Mouse (Mus musculus) lung, adult 2 months (tissue): ENCODE measurements around the gene Sdhaf4. TPM values are rescaled to one million over a fixed set of nuclear protein-coding genes. Genes with fewer than 3 reads are reported as not detected.
A peak's percentile ranks its signal among the peaks of the same experiment; 100 is the strongest.

ENCODE experiments used
- DNase-seq: peaks from one replicate; pipeline ENCODE4 v3.0.0; 2022
- H3K4me1 ChIP-seq: fragments of 200-500 bp; 2 replicates; pipeline ENCODE4 v1.6.1; 2011; ENCODE audit warnings: low read length; ENCODE audit not compliant: control insufficient read depth, insufficient read depth
- H3K4me3 ChIP-seq: fragments of 200-500 bp; replicated peaks from 2 replicates; pipeline ENCODE3; 2011; ENCODE audit warnings: low read depth, mild to moderate bottlenecking, control low read depth, low read length; ENCODE audit errors: extremely low read depth
- CTCF ChIP-seq: fragments of 200-500 bp; IDR thresholded peaks from 2 replicates; pipeline ENCODE4 v1.5.1; 2011; ENCODE audit warnings: mild to moderate bottlenecking, low read length, control low read depth; ENCODE audit not compliant: insufficient read depth
- POLR2A ChIP-seq: fragments of 200-500 bp; IDR thresholded peaks from 2 replicates; pipeline ENCODE4 v1.6.1; 2011; ENCODE audit warnings: low read depth, mild to moderate bottlenecking, control low read depth, low read length, borderline replicate concordance; ENCODE audit errors: extremely low read depth
- WGBS: fragments of 180-500 bp; shearing (Covaris S2); methylation state at CpG from one replicate; pipeline ENCODE4 v1.1.7; 2018; 5-methylcytosine and 5-hydroxymethylcytosine counted together
- polyA plus RNA-seq: library from polyadenylated mRNA; depleted of rRNA; stranded (reverse); fragments of >200 nt; gene quantifications from 2 replicates; pipeline ENCODE4 v1.2.3, GENCODE M21; 2012; rRNA removed

Sdhaf4 gene
- polyA plus RNA-seq = 5.3 and 9.0 TPM in 2 replicates

DNA sequence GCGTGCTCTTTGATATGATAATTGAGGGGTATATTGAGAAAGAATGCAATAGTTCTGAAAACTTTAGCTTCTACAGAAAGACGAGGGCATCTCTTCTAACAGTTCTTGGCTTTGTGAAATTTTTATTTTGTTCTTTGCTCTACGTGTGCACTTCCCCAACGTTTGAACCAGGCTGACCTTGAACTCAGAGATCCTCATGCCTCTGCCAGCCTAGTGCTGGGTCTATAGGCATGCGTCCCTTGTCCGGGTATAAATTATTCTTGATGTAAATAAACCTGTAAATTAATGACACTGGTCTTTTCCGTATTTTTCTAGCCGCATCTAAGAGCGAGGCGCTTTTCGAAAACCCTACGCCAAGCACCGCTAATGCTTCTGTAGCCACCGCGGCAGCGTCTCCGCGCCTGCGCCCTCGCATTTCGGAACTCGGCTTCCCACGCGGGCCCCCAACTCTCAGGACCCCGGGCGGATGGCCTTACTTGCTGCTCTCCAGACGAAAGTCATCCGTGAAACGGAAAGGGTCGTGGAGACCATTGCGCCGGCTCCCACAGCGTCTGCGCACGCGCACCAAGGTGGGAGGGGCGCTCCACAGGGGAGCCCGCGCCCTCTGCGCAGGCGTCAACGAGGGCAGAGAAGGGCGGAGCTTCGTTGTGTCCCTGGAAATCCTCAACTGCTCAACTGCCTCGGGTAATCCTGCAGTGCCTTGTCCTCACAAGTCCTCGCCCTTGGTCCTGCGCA, at the start of gene Sdhaf4:
Sdhaf4 (minus strand) TSS at position 587 of the 735 bp plus-strand sequence.
- peak; percentile 91 for DNase-seq
- H3K4me1 ChIP-seq = peaks cover 3% of the 10 kb centered on the region; the same call in 1 of the 2 replicates
- TF ChIP-seq CTCF = no peak
- peak; percentile 84; the same call in 1 of the 2 replicates for TF ChIP-seq POLR2A
- whole genome bisulfite sequencing = under 1% methylated on average over 47 of the region's 47 CpGs
- peak within 1 kb of the TSS; percentile 93 for H3K4me3 ChIP-seq

DNA sequence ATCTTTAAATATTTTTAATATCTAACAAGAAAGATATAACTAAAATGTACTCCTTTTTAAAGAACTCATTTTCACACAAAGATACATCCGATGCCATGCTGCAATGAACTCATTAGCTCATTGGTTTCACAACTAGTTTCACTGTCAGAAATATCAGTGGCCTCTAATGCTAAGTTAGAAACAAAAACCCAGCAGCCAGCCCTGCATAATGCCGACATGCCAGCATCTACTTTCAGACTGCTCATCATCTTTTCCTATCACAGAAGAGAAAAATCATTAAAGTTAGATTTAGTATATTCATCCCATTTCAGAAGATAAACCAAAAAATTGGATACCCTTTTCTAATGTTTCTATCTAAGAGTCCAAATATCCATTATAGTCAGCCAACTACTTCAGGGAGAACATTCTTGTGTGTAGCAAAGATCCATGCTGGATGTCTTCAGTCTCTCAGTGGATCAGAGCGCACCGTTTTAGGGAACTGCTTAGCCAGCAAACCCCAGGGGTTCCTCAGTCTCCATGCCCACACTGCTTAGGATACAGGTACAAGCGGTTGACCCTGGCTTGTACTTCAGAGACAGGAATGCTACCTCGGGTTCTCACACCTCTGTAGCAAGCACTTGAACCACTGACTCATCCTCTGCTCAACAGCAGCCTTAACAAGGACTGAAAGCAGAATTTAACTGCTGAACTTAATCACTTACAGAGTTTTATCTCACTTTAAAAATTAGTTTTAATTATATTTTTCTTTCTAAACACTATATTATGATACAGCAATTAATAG, 41.5 kb upstream of the Sdhaf4 start:
- no peak for DNase-seq
- 73% methylated on average over 6 of the region's 6 CpGs for WGBS
- no peak for TF ChIP-seq POLR2A
- TF ChIP-seq CTCF = no peak
- Histone ChIP-seq H3K4me1 (no peaks in the 10 kb centered on the region), H3K4me3 (no peak overlapping the region)

DNA sequence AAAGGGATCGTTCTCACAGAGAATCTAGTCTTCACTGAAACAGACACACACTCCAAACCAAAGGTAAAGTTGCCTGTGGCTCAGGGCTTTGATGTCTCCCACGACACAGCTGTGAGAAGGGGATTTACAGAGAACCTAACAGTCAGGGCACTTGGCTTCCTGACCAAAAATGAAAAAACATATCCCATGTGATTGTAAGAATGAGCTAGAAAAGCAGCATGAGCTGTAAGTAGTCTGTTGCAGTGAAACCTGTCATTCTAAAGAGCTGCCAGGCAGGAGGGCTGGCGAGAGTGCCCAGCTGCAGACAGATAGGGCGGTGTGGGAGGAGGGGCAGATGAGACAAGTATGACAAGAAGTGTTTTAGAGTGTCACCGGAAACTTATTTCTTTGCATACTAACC, 40.2 kb upstream of the Sdhaf4 start:
- no peak for DNase-seq
- TF ChIP-seq CTCF (no peak), POLR2A (no peak)
- no peaks in the 10 kb centered on the region for H3K4me1 ChIP-seq
- H3K4me3 ChIP-seq = no peak overlapping the region
- 81% methylated on average over 5 of the region's 5 CpGs for WGBS

DNA sequence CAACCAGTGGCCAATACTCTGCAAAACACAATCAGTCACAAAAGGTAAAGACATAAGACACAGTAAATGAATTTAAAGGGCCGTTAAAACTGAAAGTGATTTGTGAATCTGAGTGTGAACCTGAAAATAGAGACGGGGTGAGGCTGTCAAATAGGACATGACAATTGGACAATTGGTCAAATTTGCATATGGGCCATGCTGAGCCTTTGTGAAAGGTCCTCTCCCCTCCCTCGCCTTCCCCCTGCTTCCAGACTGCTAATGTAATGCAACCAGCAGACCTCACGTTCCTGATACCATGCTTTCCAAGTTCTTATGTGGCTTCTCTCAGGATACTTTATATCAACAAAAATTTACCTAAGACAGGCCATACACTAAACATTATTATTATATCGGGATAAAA, 37.6 kb upstream of the Sdhaf4 start:
- TF ChIP-seq POLR2A (no peak), CTCF (no peak)
- no peaks in the 10 kb centered on the region for H3K4me1 ChIP-seq
- no peak overlapping the region for H3K4me3 ChIP-seq
- DNase-seq = no peak
- WGBS = 88% methylated on average over 5 of the region's 5 CpGs

DNA sequence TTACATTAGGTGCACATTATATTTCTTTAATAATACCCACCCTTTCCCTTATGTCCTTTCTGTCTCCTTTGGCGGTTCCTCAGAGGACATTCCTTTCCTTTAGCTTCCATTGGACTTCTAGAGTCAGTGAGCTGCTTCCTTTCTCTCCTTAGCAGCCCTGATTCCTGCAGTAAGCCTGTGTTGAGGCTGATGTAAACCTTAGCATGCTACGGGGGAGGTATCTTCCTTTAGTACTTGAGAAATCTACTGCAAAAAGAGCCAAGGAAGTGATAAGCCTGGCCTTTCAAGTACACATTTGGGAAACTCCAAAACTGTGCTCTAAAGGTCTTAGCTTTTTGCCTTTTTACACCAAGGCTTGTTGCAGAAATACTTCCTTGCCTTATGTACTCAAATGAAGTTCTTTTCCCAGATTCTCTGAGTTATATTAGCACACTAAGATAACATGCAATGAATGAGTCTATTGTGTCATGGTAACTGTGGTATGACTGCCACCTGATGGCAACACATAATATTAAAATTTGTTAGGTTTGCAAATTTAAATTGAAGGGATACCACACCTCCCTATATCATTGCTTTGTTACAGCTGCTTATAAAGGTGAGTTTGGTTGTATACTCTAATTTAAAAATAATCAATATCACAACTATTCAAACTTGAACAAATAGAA, 28.4 kb upstream of the Sdhaf4 start:
- no peak for TF ChIP-seq POLR2A
- no peak for TF ChIP-seq CTCF
- DNase-seq = no peak
- H3K4me1 ChIP-seq = no peaks in the 10 kb centered on the region
- no peak overlapping the region for H3K4me3 ChIP-seq
- WGBS = 78% methylated on average over 2 of the region's 2 CpGs

DNA sequence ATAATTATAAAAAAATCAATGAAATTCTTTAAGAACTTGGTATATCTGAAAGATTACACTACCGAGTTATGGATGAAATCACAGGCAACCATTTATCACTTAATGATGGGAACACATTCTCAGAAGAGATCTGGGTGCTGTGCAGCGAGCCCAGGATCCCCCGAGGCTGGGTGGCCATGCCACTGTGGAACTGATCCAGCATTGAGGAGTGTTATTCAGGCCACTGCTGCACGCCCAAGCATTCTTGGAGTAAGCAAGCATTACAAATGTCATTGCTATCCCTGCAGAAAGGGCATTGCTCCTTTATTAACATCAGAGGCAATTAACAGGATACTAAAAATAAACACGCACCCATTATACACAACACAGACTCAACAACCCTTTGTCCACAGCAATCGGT, 5.4 kb upstream of the Sdhaf4 start:
- no peak overlapping the region for H3K4me3 ChIP-seq
- H3K4me1 ChIP-seq = no peaks in the 10 kb centered on the region
- TF ChIP-seq POLR2A (no peak), CTCF (no peak)
- DNase-seq = no peak
- 67% methylated on average over 6 of the region's 6 CpGs for WGBS

DNA sequence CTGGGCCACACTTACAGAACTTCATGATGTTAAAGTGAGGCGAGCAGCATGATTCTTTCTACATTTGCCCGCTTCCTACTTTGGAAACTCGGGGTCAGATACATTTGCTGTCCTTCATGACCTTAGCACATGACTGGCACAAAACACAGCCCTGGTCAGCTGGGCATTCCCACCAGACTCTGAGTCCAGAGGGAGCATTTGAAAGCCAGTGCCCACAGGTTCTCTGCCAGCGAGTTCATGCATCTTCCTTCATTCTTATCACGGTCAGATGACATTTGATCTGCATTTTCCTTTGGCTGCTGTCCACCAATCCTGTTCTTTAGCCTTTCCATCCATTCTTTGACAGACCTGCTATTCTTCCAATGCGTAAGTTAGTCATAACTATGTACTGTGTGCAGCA, 4.6 kb upstream of the Sdhaf4 start:
- WGBS = 88% methylated on average over 6 of the region's 6 CpGs
- Histone ChIP-seq H3K4me3 (no peak overlapping the region), H3K4me1 (no peaks in the 10 kb centered on the region)
- no peak for DNase-seq
- TF ChIP-seq POLR2A = no peak
- TF ChIP-seq CTCF = no peak

DNA sequence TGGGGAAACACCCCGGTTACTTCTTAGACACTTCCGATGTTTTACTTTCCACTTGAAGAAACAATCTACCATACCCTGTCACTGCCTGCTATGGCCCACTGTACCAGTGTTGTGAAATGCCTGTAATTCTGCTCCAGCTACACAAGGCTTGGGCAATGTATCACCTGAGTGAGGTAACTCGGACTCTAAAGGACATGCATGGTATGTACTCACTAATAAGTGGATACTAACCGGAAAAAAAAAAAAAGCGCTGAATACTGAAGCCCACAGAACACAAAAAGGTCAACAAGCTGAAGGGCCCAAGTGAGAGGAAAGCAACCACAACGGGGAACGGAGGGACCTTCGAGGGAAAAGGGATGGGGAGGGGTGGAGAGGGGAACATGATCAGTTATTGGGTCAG, 2.2 kb upstream of the Sdhaf4 start:
- no peak for TF ChIP-seq POLR2A
- TF ChIP-seq CTCF = no peak
- 68% methylated on average over 8 of the region's 8 CpGs for WGBS
- DNase-seq = peak; percentile 9

DNA sequence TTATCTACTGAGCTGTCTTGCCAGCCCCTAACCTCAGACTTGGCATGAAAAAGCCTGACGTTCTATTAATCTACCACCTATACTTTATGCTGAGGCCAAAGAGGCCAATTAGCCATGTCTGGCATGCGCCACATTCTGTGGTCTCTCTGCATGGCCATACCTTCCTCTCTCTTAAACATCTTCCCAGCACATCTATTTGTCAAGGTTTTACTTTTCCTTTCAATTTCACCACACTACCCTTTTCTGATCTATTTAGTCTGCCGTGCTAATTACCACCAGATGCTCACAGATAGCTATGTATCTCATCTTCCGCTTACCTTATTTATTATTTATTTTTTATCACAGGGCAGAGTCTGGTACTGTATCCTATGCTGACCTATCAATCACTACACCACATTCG, 6.1 kb downstream of the Sdhaf4 start:
- DNase-seq = no peak
- H3K4me1 ChIP-seq = no peaks in the 10 kb centered on the region; the same call in 1 of the 2 replicates
- TF ChIP-seq POLR2A (no peak), CTCF (no peak)
- WGBS = 94% methylated on average over 5 of the region's 5 CpGs
- H3K4me3 ChIP-seq = no peak overlapping the region

More for the DNA sequence above, 2.2 kb upstream of the Sdhaf4 start:
- Histone ChIP-seq H3K4me3 (no peak overlapping the region), H3K4me1 (peaks cover 3% of the 10 kb centered on the region; the same call in 1 of the 2 replicates)
